Mouse (Mus musculus) heart, embryonic 16.5 days (tissue): ENCODE data around the gene Brwd1. TPM values are rescaled to one million over a fixed set of nuclear protein-coding genes. Genes with fewer than 3 reads are reported as not detected.
"Not testable (repeated sequence)": the region's sequence is repeated elsewhere in the genome, so short reads cannot be mapped to it uniquely, and the experiment has no call there.

Experiments
- ATAC-seq: fragments of 200-750 bp; cut with Nextera tagmentation; replicated peaks from 2 replicates; pipeline ENCODE4 v1.8.0; 2017; ENCODE audit warnings: moderate number of reproducible peaks; ENCODE audit not compliant: insufficient read depth, low FRiP score; ENCODE audit errors: extremely low read depth
- H3K27ac ChIP-seq: fragments of 300-500 bp; sonication (generic); 2 replicates; pipeline ENCODE4 v1.5.1; 2014; ENCODE audit warnings: mild to moderate bottlenecking, low read length, control low read depth, moderate library complexity
- H3K27me3 ChIP-seq: fragments of 300-500 bp; sonication (generic); 2 replicates; pipeline ENCODE4 v1.6.1; 2014; ENCODE audit warnings: low read length, mixed read lengths; ENCODE audit not compliant: control insufficient read depth, insufficient read depth
- H3K36me3 ChIP-seq: fragments of 300-500 bp; sonication (generic); 2 replicates; pipeline ENCODE4 v1.6.1; 2014; ENCODE audit not compliant: control insufficient read depth, insufficient read depth
- H3K4me1 ChIP-seq: fragments of 300-500 bp; sonication (generic); 2 replicates; pipeline ENCODE4 v1.6.1; 2014; ENCODE audit warnings: low read length, mixed read lengths; ENCODE audit not compliant: control insufficient read depth, insufficient read depth
- H3K4me2 ChIP-seq: fragments of 300-500 bp; sonication (generic); 2 replicates; pipeline ENCODE4 v1.6.1; 2014; ENCODE audit warnings: low read depth, mild to moderate bottlenecking, control low read depth, low read length
- H3K4me3 ChIP-seq: fragments of 300-500 bp; sonication (generic); 2 replicates; pipeline ENCODE4 v1.5.1; 2014; ENCODE audit warnings: mild to moderate bottlenecking, control low read depth, low read length
- H3K9ac ChIP-seq: fragments of 300-500 bp; sonication (generic); 2 replicates; pipeline ENCODE4 v1.6.1; 2014; ENCODE audit warnings: low read length, control low read depth
- H3K9me3 ChIP-seq: fragments of 300-500 bp; sonication (generic); replicated peaks from 2 replicates; pipeline ENCODE4 v1.6.1; 2016; ENCODE audit warnings: low read length; ENCODE audit not compliant: control insufficient read depth
- WGBS: fragments of 180-500 bp; shearing (Covaris S2); extraction: QIAGEN DNeasy Blood & Tissue Kit; methylation state at CpG from one replicate; pipeline ENCODE4 v1.1.7; 2014; 5-methylcytosine and 5-hydroxymethylcytosine counted together
- polyA plus RNA-seq: library from polyadenylated mRNA; unstranded; fragments of >200 nt; fragmentation: Nextera tagmentation; extraction: Ambion mirVana; gene quantifications from 2 replicates; pipeline ENCODE4 v1.2.1, GENCODE M21; 2015

Brwd1 gene
- polyA plus RNA-seq, 1 experiment from 2014 or later: 68.3 TPM

GRCm38 (mm10) chr16:96110655-96111345, 28.5 kb upstream of the Brwd1 start:
- Histone ChIP-seq H3K27ac (no peak overlapping the region), H3K36me3 (no peaks in the 10 kb centered on the region), H3K4me2 (no peak overlapping the region), H3K9ac (no peak overlapping the region), H3K27me3 (no peaks in the 10 kb centered on the region), H3K4me1 (peaks cover 2% of the 10 kb centered on the region; the same call in 1 of the 2 replicates), H3K9me3 (no peaks in the 10 kb centered on the region), H3K4me3 (no peak overlapping the region)
- WGBS: 75% methylated on average over 5 of the region's 5 CpGs
- ATAC-seq: no peak

DNA sequence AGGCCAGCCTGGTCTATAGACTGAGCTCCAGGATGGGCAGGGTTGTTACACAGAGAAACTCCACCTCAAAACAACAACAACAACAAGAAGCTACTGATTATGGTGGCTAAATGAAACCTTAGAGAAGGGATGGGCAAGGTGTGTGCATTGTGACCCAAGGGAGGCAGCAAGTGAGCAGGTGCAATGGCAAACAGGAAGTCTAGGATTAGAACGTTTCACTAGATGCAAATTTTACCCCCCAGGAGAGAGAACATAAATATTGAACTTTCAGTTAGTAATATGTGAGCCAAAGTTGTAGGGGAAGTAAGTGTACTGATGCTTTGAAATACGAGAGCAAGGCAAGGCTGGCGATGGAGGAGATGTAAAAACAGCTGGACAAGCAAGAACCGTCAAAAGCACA, 27.3 kb upstream of the Brwd1 start:
- no peaks in the 10 kb centered on the region for H3K27me3 ChIP-seq
- no peaks in the 10 kb centered on the region for H3K36me3 ChIP-seq
- WGBS: 55% methylated on average over 4 of the region's 4 CpGs

GRCm38 (mm10) chr16:96103036-96103435, 20.7 kb upstream of the Brwd1 start:
- WGBS: 47% methylated on average over 2 of the region's 2 CpGs

More for the DNA sequence above, 27.3 kb upstream of the Brwd1 start:
- no peak for ATAC-seq
- no peaks in the 10 kb centered on the region for H3K9me3 ChIP-seq
- H3K4me3 ChIP-seq: no peak overlapping the region
- no peak overlapping the region for H3K4me2 ChIP-seq
- peaks cover 4% of the 10 kb centered on the region; the same call in 1 of the 2 replicates for H3K4me1 ChIP-seq
- H3K27ac ChIP-seq: no peak overlapping the region
- H3K9ac ChIP-seq: no peak overlapping the region

GRCm38 (mm10) chr16:96097811-96098210, 15.5 kb upstream of the Brwd1 start:
- H3K36me3 ChIP-seq, H3K27ac ChIP-seq, H3K4me2 ChIP-seq, H3K9ac ChIP-seq, H3K4me1 ChIP-seq, ATAC-seq, H3K9me3 ChIP-seq, H3K27me3 ChIP-seq, H3K4me3 ChIP-seq: not testable (repeated sequence)

More at GRCm38 (mm10) chr16:96103036-96103435, 20.7 kb upstream of the Brwd1 start:
- H3K4me1 ChIP-seq: 0 out of 2 replicates have a peak, but pooled peaks cover 2% of the 10 kb centered on the region
- H3K4me2 ChIP-seq: no peak overlapping the region
- no peak overlapping the region for H3K9ac ChIP-seq
- no peak overlapping the region for H3K4me3 ChIP-seq
- no peaks in the 10 kb centered on the region for H3K9me3 ChIP-seq
- H3K36me3 ChIP-seq: no peaks in the 10 kb centered on the region
- no peak for ATAC-seq
- no peak overlapping the region for H3K27ac ChIP-seq
- H3K27me3 ChIP-seq: no peaks in the 10 kb centered on the region

DNA sequence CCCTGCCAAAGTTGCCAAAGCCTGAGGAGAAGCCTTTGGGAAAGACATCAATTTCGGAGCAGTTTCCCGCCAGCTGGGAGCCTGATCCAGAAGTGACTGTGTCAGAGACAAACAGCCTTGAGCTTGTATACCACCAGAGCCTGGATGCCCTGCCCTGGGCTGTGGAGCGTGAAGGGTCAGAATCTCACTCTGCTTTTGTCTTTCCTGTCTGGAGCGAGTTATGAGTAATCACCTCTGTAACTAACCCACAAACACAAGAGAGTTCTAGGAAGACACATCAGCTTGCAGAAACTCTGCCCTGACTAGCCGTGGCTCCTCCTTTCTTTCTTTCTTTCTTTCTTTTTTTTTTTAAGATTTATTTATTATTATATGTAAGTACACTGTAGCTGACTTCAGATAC, 13.6 kb upstream of the Brwd1 start:
- H3K27ac ChIP-seq: no peak overlapping the region
- WGBS: 83% methylated on average over 5 of the region's 5 CpGs
- H3K4me3 ChIP-seq: no peak overlapping the region
- no peaks in the 10 kb centered on the region for H3K9me3 ChIP-seq
- H3K4me1 ChIP-seq: peaks cover 11% of the 10 kb centered on the region; the same call in 1 of the 2 replicates
- no peak for ATAC-seq
- H3K4me2 ChIP-seq: no peak overlapping the region
- no peaks in the 10 kb centered on the region for H3K36me3 ChIP-seq
- H3K9ac ChIP-seq: no peak overlapping the region
- H3K27me3 ChIP-seq: no peaks in the 10 kb centered on the region

- Histone ChIP-seq H3K27ac (no peak overlapping the region), H3K9ac (no peak overlapping the region)
- ATAC-seq: 0 out of 2 replicates have a peak, but pooled peaks have one; percentile 15
Observed at GRCm38 (mm10) chr16:96091515-96092504, 9.5 kb upstream of the Brwd1 start.

DNA sequence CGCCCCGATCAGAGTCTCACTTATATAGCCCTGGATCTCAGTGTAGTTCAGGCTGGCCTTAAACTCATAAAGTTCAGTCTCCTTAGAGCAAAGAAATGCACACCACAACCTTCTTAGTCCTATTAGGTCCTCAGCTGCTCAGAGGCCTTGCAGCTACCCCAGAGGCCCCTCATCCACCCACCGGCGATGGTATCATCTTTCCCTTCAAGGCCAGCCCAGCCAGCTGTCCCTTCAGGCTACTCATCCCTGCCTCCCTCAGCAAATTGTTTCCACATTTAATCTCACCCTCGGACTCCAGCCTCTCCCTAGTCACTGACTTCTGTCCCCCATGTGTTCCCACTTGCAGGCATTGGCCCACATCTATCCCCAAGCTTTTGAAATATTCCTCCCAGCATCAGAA, 5.8 kb upstream of the Brwd1 start:
- Histone ChIP-seq H3K36me3 (no peaks in the 10 kb centered on the region), H3K4me1 (peaks cover 18% of the 10 kb centered on the region), H3K27ac (no peak overlapping the region), H3K9me3 (no peaks in the 10 kb centered on the region), H3K27me3 (no peaks in the 10 kb centered on the region), H3K9ac (no peak overlapping the region), H3K4me3 (no peak overlapping the region), H3K4me2 (no peak overlapping the region)
- ATAC-seq: no peak
- 58% methylated on average over 5 of the region's 5 CpGs for WGBS

More at GRCm38 (mm10) chr16:96091515-96092504, 9.5 kb upstream of the Brwd1 start:
- Histone ChIP-seq H3K4me3 (no peak overlapping the region), H3K27me3 (no peaks in the 10 kb centered on the region), H3K4me2 (no peak overlapping the region), H3K4me1 (peaks cover 11% of the 10 kb centered on the region; the same call in 1 of the 2 replicates), H3K36me3 (no peaks in the 10 kb centered on the region), H3K9me3 (no peaks in the 10 kb centered on the region)
- 34% methylated on average over 9 of the region's 9 CpGs for WGBS

DNA sequence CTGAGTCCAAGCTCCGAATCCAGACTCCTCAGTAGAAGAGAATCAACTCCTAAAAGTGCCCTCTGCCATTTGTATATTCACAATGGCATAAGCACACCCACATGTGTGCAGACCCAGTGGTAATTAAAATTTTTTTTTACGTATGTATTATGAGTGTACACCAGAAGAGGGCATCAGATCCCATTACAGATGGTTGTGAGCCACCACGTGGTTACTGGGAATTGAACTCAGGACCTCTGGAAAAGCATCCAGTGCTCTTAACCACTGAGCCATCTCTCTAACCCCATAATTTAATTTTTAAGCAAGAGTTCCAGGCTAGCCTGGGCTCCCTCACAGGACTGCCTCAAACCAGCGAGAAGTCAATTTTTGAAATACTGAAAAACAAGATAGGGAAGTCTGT, 5.1 kb upstream of the Brwd1 start:
- Histone ChIP-seq H3K4me2 (no peak overlapping the region), H3K27ac (no peak overlapping the region), H3K9ac (no peak overlapping the region), H3K36me3 (no peaks in the 10 kb centered on the region), H3K9me3 (no peaks in the 10 kb centered on the region), H3K27me3 (no peaks in the 10 kb centered on the region), H3K4me3 (no peak overlapping the region), H3K4me1 (peaks cover 18% of the 10 kb centered on the region)
- ATAC-seq: no peak
- 81% methylated on average over 4 of the region's 4 CpGs for WGBS

GRCm38 (mm10) chr16:96087001-96087400, 4.7 kb upstream of the Brwd1 start:
- H3K9ac ChIP-seq: no peak overlapping the region
- ATAC-seq: no peak
- H3K9me3 ChIP-seq: no peaks in the 10 kb centered on the region
- H3K27ac ChIP-seq: no peak overlapping the region
- no peaks in the 10 kb centered on the region for H3K36me3 ChIP-seq
- H3K4me3 ChIP-seq: no peak overlapping the region
- H3K4me1 ChIP-seq: peaks cover 16% of the 10 kb centered on the region
- no peaks in the 10 kb centered on the region for H3K27me3 ChIP-seq
- no peak overlapping the region for H3K4me2 ChIP-seq
- 73% methylated on average over 12 of the region's 12 CpGs for WGBS
